Mouse (Mus musculus): ENCODE data around the gene Elf4. TPM values are rescaled to one million over a fixed set of nuclear protein-coding genes. Genes with fewer than 3 reads are reported as not detected.

Elf4 gene
- 0.34 and 0.63 TPM in 2 replicates for polyA plus RNA-seq (2021; fragmentation: Nextera tagmentation)
- long read RNA-seq, experiment 1 = 0 reads
- long read RNA-seq, experiment 2 = 0 reads

GRCm38 (mm10) chrX:48462754-48463507, at the start of gene Elf4:
TSS of gene Elf4 (minus strand) at chrX:48463132.

Other genes with a start within 250 kb of the Elf4 start
- 9.7 and 11.4 TPM in 2 replicates for gene Utp14a, start 206.3 kb downstream of the Elf4 start, polyA plus RNA-seq (2021; fragmentation: Nextera tagmentation)
- 2.2 and 2.3 TPM in 2 replicates for gene Bcorl1, start 121.8 kb downstream of the Elf4 start, polyA plus RNA-seq (2021; fragmentation: Nextera tagmentation)
- 24.7 and 24.8 TPM in 2 replicates for gene Aifm1, start 50.4 kb upstream of the Elf4 start, polyA plus RNA-seq (2021; fragmentation: Nextera tagmentation)
- gene Rab33a, start 56.2 kb upstream of the Elf4 start, polyA plus RNA-seq (2021; fragmentation: Nextera tagmentation) = 45.0 and 50.8 TPM in 2 replicates
- 3.6 and 3.8 TPM in 2 replicates for gene Zfp280c, start 131.4 kb upstream of the Elf4 start, polyA plus RNA-seq (2021; fragmentation: Nextera tagmentation)
- 84.9 and 86.5 TPM in 2 replicates for gene Slc25a14, start 160.3 kb upstream of the Elf4 start, polyA plus RNA-seq (2021; fragmentation: Nextera tagmentation)
- gene Gpr119, start 211.3 kb upstream of the Elf4 start, polyA plus RNA-seq (2021; fragmentation: Nextera tagmentation) = not detected in 2 replicates
- gene Rbmx2, start 231.9 kb upstream of the Elf4 start, polyA plus RNA-seq (2021; fragmentation: Nextera tagmentation) = 13.4 and 15.4 TPM in 2 replicates